Mouse (Mus musculus): ENCODE measurements around the gene Slx4ip. TPM values are rescaled to one million over a fixed set of nuclear protein-coding genes. Genes with fewer than 3 reads are reported as not detected.

Slx4ip gene
- total and polyA plus RNA-seq, 3 experiments = 1.3 to 2.5 TPM; not detected in 1

DNA sequence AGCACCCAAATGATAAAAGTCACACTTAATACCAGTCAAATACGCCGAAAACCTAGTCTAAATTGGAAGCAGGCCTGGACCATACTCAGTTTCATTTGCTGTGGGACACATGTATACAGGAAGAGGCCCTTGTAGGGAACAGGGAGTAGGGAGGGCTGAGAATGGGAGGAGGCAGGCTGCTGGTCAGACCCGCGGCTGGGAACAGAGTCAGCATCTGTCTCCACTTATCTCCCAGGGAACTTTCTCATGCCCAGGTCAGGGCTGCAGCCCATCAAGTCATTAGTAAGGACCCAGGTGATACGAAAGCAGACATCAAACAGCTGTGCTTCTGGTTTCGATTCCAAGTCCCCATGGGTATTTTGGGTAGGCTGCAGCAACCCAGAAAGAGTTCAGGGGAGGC lies 196.7 kb downstream of the Slx4ip start:
- Histone ChIP-seq H3K9me3 (replicated peaks; ENCODE audit: insufficient read depth, low read length) (no peaks in the 10 kb centered on the region), H3K4me3 (ENCODE audit: control insufficient read depth in 1 of 2, insufficient read depth in 1 of 2, low read depth in 2 of 2, low read length in 2 of 2) (no peak overlapping the region), H3K36me3 (ENCODE audit: control insufficient read depth in 1 of 2, insufficient read depth in 2 of 2, low read length in 2 of 2) (no peaks in the 10 kb centered on the region), H3K27ac (ENCODE audit: control insufficient read depth, low read depth, low read length) (no peak overlapping the region), H3K79me2 (ENCODE audit: control insufficient read depth, insufficient read depth, low read length, poor library complexity) (no peaks in the 10 kb centered on the region), H3K4me1 (ENCODE audit: control insufficient read depth in 1 of 2, insufficient read depth in 2 of 2, low read length in 2 of 2) (no peaks in the 10 kb centered on the region), H3K27me3 (ENCODE audit: control insufficient read depth in 1 of 2, insufficient read depth in 2 of 2, low read length in 2 of 2) (no peaks in the 10 kb centered on the region), H3K9ac (ENCODE audit: control insufficient read depth, low read depth, low read length, poor library complexity, severe bottlenecking) (no peak overlapping the region)
- TF ChIP-seq SMC3 (IDR thresholded peaks at IDR 0.05; ENCODE audit: low read depth, low read length) (no peak), E2F4 (IDR thresholded peaks at IDR 0.05; ENCODE audit: borderline replicate concordance, low read depth, low read length) (no peak), MYC (IDR thresholded peaks at IDR 0.05; ENCODE audit: low read depth, low read length) (no peak), HCFC1 (IDR thresholded peaks at IDR 0.05; ENCODE audit: low read depth, low read length) (no peak), NRF1 (IDR thresholded peaks at IDR 0.05; ENCODE audit: insufficient read depth, low read depth, low read length, poor library complexity, severe bottlenecking) (no peak), TCF12 (IDR thresholded peaks at IDR 0.05; ENCODE audit: low read depth, low read length) (no peak), GATA1 (IDR thresholded peaks at IDR 0.05; ENCODE audit: low read depth, low read length) (no peak), POLR2AphosphoS2 (IDR thresholded peaks at IDR 0.05; ENCODE audit: low read length) (no peak), USF1 (IDR thresholded peaks at IDR 0.05; ENCODE audit: low read depth, low read length) (no peak), POLR2A (IDR thresholded peaks at IDR 0.05; ENCODE audit: control insufficient read depth in 1 of 2, insufficient read depth in 1 of 2, low read depth in 1 of 2, low read length in 2 of 2, poor library complexity in 1 of 2) (no peak), KAT2A (conservative IDR thresholded peaks at IDR 0.05; ENCODE audit: low read depth, low read length) (no peak), EP300 (IDR thresholded peaks at IDR 0.05; ENCODE audit: low read depth in 1 of 2, low read length in 2 of 2) (no peak)
- no peak for DNase-seq (ENCODE audit: low read depth, low spot score)

DNA sequence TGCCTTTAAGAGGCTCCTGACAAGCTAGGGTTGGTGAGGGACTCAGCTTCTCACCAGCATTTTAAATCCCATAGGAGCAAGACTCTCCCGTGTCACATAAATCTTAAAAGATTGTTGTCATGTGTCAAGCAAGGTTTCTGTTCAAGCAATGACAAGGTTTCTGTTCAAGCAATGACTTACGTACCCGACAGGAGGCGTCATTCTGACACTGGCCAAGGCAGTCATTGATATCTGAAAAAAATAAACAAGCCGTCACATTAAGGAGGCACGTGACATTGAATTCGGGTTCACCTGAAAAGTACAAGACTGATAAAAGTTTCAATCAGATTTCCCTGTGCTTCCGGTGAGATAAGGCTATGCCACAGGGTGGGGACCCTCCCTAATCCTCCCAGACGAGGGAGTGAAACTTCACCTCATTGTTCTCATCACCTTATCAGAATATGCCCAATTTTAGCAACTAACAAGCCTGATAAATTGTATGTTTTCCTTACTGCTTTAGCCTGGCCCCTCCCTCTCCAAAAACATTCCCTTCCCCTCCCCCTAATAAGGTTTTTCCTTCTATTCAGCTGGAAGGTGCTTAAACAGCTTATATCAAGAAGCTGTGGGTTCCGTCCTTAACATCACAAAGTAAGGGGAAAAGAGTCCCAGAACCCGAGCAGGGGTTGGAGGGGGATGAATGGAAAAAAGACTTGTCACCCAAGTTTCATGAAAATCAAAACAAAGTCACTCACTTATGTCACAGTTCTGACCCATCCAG lies 200.9 kb downstream of the Slx4ip start:
- no peaks in the 10 kb centered on the region for H3K9me3 ChIP-seq (replicated peaks; ENCODE audit: insufficient read depth, low read length)

More for the DNA sequence above, 200.9 kb downstream of the Slx4ip start:
- Histone ChIP-seq H3K4me1 (ENCODE audit: control insufficient read depth in 1 of 2, insufficient read depth in 2 of 2, low read length in 2 of 2) (no peaks in the 10 kb centered on the region), H3K4me3 (ENCODE audit: control insufficient read depth in 1 of 2, insufficient read depth in 1 of 2, low read depth in 2 of 2, low read length in 2 of 2) (no peak overlapping the region), H3K36me3 (ENCODE audit: control insufficient read depth in 1 of 2, insufficient read depth in 2 of 2, low read length in 2 of 2) (no peaks in the 10 kb centered on the region), H3K27me3 (ENCODE audit: control insufficient read depth in 1 of 2, insufficient read depth in 2 of 2, low read length in 2 of 2) (no peaks in the 10 kb centered on the region), H3K79me2 (ENCODE audit: control insufficient read depth, insufficient read depth, low read length, poor library complexity) (no peaks in the 10 kb centered on the region), H3K27ac (ENCODE audit: control insufficient read depth, low read depth, low read length) (no peak overlapping the region), H3K9ac (ENCODE audit: control insufficient read depth, low read depth, low read length, poor library complexity, severe bottlenecking) (no peak overlapping the region)
- TF ChIP-seq MAZ (IDR thresholded peaks at IDR 0.05; ENCODE audit: low read depth, low read length) = no peak
- TF ChIP-seq E2F4 (IDR thresholded peaks at IDR 0.05; ENCODE audit: borderline replicate concordance, low read depth, low read length) = no peak
- no peak for TF ChIP-seq MYC (IDR thresholded peaks at IDR 0.05; ENCODE audit: low read depth, low read length)
- no peak for TF ChIP-seq ETS1 (IDR thresholded peaks at IDR 0.05; ENCODE audit: low read depth, low read length)
- TF ChIP-seq GATA1 (IDR thresholded peaks at IDR 0.05; ENCODE audit: low read depth, low read length) = no peak
- TF ChIP-seq UBTF (IDR thresholded peaks at IDR 0.05; ENCODE audit: borderline replicate concordance, insufficient read depth, low read depth, low read length) = no peak
- no peak for TF ChIP-seq KAT2A (conservative IDR thresholded peaks at IDR 0.05; ENCODE audit: low read depth, low read length)
- TF ChIP-seq GABPA (IDR thresholded peaks at IDR 0.05; ENCODE audit: low read depth, low read length) = no peak
- TF ChIP-seq CTCF (IDR thresholded peaks at IDR 0.05 in 2 of 3, conservative IDR thresholded peaks at IDR 0.05 in 1 of 3; ENCODE audit: control insufficient read depth in 1 of 3, insufficient read depth in 1 of 3, low read depth in 2 of 3, low read length in 3 of 3, poor library complexity in 1 of 3, severe bottlenecking in 1 of 3) = no peak
- no peak for TF ChIP-seq EP300 (IDR thresholded peaks at IDR 0.05; ENCODE audit: low read depth in 1 of 2, low read length in 2 of 2)
- TF ChIP-seq CHD2 (IDR thresholded peaks at IDR 0.05; ENCODE audit: low read length) = no peak
- TF ChIP-seq MEF2A (IDR thresholded peaks at IDR 0.05; ENCODE audit: extremely low read depth, insufficient replicate concordance, low read depth, low read length, poor library complexity, severe bottlenecking) = no peak
- no peak for TF ChIP-seq TBP (IDR thresholded peaks at IDR 0.05; ENCODE audit: low read depth, low read length)
- TF ChIP-seq ZMIZ1 (IDR thresholded peaks at IDR 0.05; ENCODE audit: low read depth, low read length) = no peak
- DNase-seq (ENCODE audit: low read depth, low spot score) = no peak

Measured in MEL (cell line).